Mouse (Mus musculus) megakaryocyte, adult 5-6 weeks (primary cell): ENCODE results near the gene Asf1a. TPM values are rescaled to one million over a fixed set of nuclear protein-coding genes. Genes with fewer than 3 reads are reported as not detected.
"Not testable (repeated sequence)": the region's sequence is repeated elsewhere in the genome, so short reads cannot be mapped to it uniquely, and the experiment has no call there.

Source experiments
- ATAC-seq: 2 replicates; pipeline ENCODE4 v1.8.0; 2016; ENCODE audit warnings: mild to moderate bottlenecking, inconsistent platforms; ENCODE audit not compliant: poor library complexity, severe bottlenecking
- total RNA-seq, 2 experiments: library from RNA; stranded (forward) in 1 of 2; stranded (reverse) in 1 of 2; fragments of 153-499, 151-499 nt in 1 of 2; fragments of 221-1000, 200-1000 nt in 1 of 2; gene quantifications; 2 replicates each; pipeline versions ENCODE4 v1.2.3 to v1.2.4; 2015 to 2017

Asf1a gene
- total RNA-seq (2015) (50.3 and 58.2 TPM in 2 replicates), total RNA-seq (2017) (25.2 and 35.4 TPM in 2 replicates)

- ATAC-seq, result peak; percentile 91
Observed at GRCm38 (mm10) chr10:53596677-53597120, at the start of gene Asf1a. Asf1a (plus strand) TSS chr10:53596757.

DNA sequence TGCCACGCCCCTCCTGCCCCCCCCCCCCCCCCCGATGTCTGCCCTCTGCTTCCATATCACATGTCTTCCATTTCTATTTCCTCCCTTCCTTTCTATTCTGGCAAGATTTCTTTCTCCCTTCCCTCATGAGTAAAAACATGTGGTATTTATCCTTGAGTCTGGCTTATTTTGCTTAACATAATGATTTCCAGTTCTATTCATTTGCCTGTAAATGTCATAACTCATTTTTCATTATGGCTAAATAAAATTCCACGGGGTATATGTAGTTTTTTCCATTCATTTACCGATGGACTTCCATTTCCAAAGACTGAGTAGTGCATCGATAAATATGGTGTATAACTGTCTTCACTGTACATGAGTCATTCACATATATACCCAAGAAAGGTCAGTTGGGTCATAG lies 34.6 kb upstream of the Asf1a start:
- no peak for ATAC-seq

DNA sequence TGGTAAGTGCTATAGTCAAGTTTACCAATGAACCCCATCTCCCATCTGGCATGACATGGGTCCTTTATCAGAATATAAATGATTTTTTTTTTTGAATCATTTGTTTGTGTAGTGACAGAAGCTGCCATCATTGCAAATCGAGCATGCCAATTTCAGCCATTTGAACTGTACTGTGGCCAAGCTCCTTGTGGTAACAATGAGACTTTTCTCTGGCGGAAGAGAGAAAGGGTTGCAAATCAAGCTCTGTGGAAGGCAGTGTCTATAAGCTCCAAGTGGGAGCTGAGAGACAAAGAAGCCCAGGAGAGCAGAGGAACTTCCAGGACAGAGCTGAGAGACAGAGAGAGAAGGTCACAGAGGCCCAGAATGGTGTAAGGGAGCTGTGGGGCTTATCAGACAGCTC lies 31.0 kb upstream of the Asf1a start:
- no peak for ATAC-seq

DNA sequence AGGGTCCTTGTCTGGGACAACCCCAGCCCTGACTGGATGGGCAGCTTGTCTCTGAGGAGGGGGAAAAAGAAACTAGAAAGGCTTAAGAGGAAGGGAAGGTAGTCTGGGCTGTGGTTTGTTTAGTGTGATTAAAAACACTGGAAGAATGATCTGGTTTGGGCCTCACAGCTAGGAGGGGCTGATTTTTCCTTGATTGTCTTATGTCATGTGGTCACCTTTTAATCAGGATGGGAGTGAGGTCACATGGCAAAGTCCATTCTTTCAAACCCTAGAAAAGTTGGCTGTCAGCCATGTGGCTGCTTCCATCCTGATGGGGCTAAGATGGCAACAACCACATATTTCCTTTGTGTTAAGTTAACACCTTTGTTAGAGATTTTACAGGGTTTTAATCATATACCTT lies 28.0 kb upstream of the Asf1a start:
- ATAC-seq, result no peak

DNA sequence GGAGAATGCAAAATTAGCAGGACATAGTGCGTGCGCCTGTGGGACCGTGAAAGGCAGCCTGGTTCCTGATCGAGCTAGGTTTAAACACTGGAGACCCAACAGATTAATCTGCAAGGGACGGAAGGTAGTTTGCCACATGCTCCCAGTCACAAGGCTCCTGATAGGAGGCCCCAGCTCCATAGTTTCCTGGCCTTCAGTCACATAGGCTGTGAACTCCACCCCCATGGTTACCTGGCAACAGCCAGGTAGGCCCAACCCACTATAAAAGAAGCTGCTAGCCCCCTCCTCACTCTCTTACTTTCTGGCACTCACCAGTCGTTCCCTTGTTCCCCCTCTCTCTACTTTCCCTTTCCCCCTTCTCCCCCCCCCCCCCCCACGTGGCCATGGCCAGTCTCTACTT lies 16.4 kb upstream of the Asf1a start:
- no peak for ATAC-seq

- no peak for ATAC-seq
Observed at GRCm38 (mm10) chr10:53580621-53581081, 15.9 kb upstream of the Asf1a start.

DNA sequence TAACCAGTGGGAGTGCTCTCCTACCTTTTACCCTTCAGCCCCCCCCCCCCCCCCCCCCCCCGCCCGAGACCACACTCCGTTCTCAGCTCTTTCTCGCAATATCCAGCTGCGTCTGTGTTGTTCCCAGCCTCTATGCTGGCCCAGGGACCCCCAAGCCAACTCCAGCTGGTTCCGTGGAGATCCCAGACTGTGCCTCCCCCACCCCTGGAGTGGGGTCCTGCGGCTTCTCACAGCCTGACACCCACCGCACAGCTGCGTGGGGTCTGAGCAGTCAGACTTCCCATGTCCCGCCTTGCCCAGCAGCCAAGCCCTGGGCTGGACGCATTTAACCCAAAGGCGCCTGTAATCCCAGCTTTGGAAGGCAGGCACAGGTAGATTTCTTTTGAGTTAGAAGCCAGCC lies 15.5 kb upstream of the Asf1a start:
- ATAC-seq, result no peak

DNA sequence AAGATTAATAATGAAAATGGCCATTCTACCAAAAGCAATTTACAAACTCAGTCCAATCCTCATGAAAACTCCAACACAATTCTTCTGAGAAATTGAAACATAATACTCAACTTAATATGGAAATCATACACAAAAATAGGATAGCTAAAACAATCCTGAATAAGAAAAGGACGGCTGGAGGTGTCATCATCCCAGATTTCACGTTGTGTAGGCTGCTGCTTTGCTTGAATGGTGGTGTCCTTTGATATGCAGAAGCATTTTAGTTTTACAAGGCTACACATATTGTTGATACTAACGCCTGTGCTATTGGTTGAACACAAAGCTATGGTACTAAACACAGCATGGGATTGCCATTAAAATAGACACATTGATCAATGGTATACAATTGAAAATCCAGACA lies 10.8 kb upstream of the Asf1a start:
- ATAC-seq, result no peak

DNA sequence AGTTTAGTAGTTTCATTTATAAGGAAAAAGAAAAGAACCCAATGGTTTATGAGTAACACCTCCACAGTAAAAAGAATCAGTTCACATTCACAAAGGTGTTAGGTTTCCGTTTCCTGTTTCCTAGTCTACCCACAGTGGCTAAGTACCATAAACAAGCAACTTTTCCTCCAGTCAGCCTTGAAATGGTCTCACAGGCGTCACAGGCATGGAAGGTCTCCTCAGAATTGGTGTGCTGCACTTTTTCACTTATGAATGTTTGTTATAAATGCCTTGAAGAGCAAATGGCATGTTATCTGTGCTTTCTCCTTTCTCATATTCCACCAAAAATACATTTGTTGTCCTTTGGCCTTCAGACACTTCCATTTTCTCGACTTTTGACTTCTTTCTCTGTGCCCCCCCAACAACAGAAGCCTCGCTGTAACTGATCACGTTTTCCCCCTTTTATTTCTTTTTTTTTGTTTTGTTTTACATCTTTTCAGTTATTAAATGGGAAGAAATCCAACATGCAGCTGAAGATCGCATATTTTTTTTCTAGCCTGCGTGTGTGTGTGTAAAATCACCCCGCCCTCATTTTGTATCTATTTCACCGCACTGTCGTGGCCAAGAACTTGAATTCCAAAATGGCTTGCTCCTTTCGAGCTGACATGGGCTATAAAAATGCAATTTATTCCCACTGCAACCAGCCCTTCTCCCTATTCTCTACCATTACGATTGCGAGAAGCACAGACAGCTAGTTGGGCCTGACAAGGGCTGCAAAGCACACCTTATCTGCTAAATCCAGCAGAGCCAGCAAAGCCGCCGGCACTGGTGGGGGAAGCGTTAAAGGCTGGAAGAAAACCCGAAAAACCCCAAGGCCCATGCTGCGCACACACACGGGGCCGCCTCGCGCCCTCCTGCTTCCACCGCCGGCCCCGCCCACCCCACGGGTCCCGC lies 547 bp upstream of the Asf1a start:
- ATAC-seq, result no peak

- ATAC-seq, result peak; percentile 38
Observed at GRCm38 (mm10) chr10:53597121-53597881, 744 bp downstream of the Asf1a start.

DNA sequence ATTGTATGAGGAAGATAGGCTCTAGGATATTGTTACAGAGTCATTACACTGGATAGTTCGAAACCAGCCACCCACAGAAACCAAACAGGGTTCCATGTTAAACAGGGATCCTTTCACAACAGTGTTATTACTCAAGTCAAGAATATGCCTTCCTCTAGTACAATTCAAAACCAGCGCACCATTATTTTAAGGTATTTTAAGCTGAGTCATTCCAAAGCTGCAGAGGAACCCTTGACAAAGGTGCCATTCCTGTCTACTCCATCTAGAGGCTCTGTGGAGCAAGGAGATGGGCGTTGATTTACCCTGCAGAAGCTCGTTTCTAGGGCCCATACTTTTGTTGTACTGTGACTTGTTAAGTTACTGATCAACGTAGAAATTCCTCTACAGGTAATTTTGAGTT lies 2.3 kb downstream of the Asf1a start:
- ATAC-seq, result peak; percentile 22

GRCm38 (mm10) chr10:53605328-53605727 lies 8.8 kb downstream of the Asf1a start:
- ATAC-seq, result no peak

DNA sequence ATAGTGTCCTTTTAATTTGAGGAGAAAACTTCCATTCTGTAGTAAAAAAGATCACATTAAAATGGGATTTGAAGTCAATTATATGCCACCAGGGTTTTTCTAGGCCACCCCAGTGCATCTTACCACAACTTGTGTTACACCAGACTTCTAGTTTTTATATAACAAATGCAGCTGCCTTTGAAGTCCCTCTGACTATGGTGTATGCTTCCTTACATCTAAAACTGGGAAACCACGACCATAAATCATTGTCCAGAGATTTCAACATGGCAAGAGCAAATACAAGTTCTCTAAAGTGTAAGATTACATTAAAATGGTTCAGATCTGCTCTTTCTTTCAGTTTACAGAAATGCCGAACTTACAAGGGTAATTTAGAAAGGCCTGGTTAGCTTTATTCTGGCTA lies 11.7 kb downstream of the Asf1a start:
- no peak for ATAC-seq

DNA sequence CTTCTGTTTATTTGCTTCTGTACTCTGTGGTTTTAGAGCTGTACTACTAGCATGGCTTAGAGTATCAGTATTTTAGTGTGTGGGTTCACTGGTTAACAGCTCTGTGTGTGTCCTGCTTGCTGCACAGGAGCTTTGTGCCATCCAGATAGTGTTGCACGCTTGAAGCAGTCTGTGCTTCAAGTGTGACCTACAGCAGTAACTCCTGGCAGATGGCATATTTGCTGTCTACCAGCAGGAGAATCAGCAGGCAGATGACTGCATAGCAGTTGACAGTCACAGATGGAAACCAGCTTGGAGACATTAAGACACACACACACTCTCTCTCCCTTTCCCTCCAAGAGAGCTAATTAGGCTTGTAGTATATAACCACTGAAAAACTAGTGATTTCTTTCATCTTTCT lies 15.6 kb downstream of the Asf1a start:
- no peak for ATAC-seq

DNA sequence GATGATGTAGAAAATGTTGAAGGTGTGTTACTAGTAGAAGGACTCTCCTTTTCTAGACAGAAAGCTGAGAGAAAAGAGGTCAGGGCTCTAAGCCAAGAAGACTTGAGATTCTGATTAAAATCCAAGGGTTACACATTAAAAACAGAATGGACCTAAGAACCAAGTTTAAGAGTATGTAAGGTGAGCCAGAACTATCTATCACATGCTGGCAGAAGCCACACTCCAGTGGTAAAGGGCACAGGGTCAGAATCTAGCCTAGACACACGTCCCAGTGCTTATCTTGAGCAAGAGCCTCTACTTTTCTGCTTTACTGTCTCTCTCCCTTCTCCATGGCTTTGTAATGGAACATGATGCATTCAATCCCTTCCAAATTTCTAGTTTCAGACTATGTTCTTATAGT lies 17.4 kb downstream of the Asf1a start:
- ATAC-seq, result no peak

GRCm38 (mm10) chr10:53615850-53616616 lies 19.5 kb downstream of the Asf1a start:
- ATAC-seq, result peak; percentile 80

- peak; percentile 78 for ATAC-seq
Observed at GRCm38 (mm10) chr10:53629247-53629917, 32.8 kb downstream of the Asf1a start.

DNA sequence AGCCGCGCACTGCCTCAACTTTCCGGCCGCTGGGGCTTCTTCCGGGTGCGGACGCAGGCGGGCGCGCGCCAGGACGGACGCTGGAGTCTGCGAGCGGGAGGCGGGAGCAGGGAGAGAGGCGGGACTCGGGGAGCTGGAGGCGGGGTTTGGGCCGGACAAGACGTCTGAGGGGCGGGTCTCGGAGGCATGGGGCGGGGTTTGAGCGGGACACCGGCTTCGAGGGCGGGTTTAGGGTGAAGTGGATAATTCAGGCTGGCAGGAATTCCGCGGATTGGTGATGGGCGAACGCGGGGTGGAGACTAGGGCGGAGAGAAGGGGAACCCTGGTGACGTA lies 33.3 kb downstream of the Asf1a start:
- ATAC-seq, result peak; percentile 95

DNA sequence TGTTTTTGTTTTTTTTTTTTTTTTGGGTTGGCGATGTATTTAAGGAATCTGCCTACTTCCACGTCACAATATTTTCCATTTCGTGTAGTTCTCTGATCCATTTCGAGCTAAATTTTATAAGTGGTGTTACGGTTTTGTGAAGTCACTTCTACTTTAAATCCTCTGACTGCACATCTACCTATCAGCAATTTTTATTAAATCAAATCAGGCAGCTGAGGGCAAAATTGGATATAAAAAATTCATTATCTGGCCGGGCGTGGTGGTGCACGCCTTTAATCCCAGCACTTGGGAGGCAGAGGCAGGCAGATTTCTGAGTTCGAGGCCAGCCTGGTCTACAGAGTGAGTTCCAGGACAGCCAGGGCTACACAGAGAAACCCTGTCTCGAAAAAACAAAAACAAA lies 33.8 kb downstream of the Asf1a start, which contains the start of gene Mcm9:
Gene Mcm9, minus strand, starts transcription at position 101 of the 400 bp plus-strand sequence.
- ATAC-seq, result not testable (repeated sequence)

- no peak for ATAC-seq
Observed at GRCm38 (mm10) chr10:53634160-53634559, 37.6 kb downstream of the Asf1a start.
